Mouse (Mus musculus) gastrocnemius, adult 2 months (tissue): Measurements from ENCODE around the gene Fam13c. TPM values are rescaled to one million over a fixed set of nuclear protein-coding genes. Genes with fewer than 3 reads are reported as not detected.

Experiments used
- DNase-seq: peaks from one replicate; pipeline ENCODE4 v3.0.0; 2022
- H3K27ac ChIP-seq: fragments of 200-600 bp; 2 replicates; pipeline ENCODE4 v1.8.1; 2022; ENCODE audit warnings: mild to moderate bottlenecking
- H3K4me3 ChIP-seq: fragments of 200-600 bp; 2 replicates; pipeline ENCODE4 v1.8.1; 2022; ENCODE audit warnings: mild to moderate bottlenecking, moderate library complexity
- CTCF ChIP-seq: fragments of 200-600 bp; IDR thresholded peaks from 2 replicates; pipeline ENCODE4 v1.8.1; 2022; ENCODE audit warnings: antibody characterized with exemption, mild to moderate bottlenecking, moderate library complexity
- intact Hi-C: fragments of 180-260 bp; cut with DNase I; formaldehyde crosslinking; loops from one replicate; pipeline ENCODE4 v1.15.1; 2025
- total RNA-seq, 2 experiments: library from RNA; stranded (reverse); gene quantifications; 2 replicates each; pipeline ENCODE4 v1.2.3; 2021

Fam13c gene
- total RNA-seq, 2 experiments from 2014 or later, result 5.2 to 7.0 TPM

DNA sequence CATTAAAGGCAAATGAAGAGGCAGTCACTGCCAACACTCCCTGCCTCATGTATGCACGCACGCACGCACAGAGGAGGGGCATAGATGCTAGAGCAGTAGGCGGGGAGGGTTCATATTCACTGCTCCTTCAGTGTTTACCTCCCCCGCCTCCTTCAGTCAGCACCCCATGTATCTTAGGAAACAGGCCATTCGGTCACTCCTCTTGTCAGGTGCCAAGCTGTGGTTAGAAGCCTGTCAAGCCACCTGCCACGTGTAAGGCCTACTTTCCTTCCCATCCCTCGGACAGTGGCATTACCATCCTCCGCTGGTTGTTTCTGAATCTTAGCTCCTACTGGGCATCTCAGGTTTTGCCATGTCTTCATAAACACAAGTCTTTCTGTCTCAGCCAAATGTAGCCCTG lies 99.0 kb downstream of the Fam13c start:
- no peak for TF ChIP-seq CTCF
- intact Hi-C loops, result no loop called here
- DNase-seq, result no peak

DNA sequence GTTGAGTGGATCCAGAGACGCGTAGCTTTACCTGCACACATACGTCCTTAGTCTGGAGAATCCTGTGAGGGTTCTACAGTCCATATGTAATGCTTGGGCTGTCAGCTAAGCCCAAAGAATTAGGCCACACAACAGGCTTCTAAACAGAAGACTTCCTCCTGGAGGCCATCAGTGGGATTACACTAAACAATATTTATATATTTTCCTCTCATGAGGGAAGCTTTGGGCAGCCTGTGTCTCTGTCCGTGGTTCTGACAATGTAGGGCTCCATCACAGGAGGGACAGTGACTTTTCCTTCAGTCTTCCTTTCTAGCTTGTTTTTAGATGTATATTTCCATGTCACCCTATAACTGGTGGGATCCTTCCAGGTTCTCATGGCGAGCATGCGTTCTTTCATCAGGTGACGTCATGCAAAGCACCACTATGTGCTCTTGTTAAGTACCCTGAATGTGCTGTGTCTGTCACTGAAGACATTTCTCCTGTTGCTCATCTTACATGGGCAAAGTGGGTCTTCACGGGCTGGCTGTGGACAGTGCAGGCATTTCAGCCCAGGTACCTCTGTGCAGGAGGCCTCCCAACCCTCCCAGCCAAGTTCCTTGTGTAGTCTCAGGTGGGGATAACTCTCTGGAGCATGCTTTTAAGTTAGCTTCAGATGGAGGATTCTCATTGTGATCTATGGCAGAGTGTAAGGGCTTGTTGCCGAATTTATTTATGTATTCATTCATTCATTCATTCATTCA lies 100.3 kb downstream of the Fam13c start:
- intact Hi-C loops, result loop anchor here (5.0 kb wide), 1 partner anchor 98 kb away; the partner anchor contains the start of gene Fam13c
- DNase-seq, result no peak

More for the DNA sequence above, 99.0 kb downstream of the Fam13c start:
- no peak overlapping the region for H3K27ac ChIP-seq
- H3K4me3 ChIP-seq, result no peak overlapping the region

DNA sequence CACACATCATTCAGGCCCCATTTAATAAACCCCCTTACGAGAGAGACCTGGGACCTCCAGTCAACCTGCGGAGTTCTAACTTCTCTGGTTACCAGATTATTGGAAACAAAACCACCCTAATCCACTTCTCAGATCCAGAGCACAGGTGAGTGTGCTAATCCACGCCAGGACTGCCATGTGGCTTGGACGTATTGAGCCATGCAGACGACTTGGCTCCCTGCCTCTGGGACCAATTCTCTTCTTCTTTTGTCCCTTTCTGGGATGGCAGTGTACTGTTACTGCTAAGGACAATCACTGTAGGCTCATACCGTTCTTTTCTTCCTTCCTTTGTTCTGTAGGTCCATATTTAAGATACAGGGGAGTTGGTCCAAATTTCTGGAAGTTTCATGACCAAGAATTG lies 102.6 kb downstream of the Fam13c start:
- Histone ChIP-seq H3K27ac (no peak overlapping the region), H3K4me3 (no peak overlapping the region)
- TF ChIP-seq CTCF, result no peak
- DNase-seq, result no peak
- intact Hi-C loops, result loop anchor here (5.0 kb wide), 1 partner anchor 101 kb away; the partner anchor contains the start of gene Fam13c

More for the DNA sequence above, 100.3 kb downstream of the Fam13c start:
- H3K27ac ChIP-seq, result no peak overlapping the region
- peak; percentile 52; the same call in 1 of the 2 replicates for TF ChIP-seq CTCF
- H3K4me3 ChIP-seq, result no peak overlapping the region

DNA sequence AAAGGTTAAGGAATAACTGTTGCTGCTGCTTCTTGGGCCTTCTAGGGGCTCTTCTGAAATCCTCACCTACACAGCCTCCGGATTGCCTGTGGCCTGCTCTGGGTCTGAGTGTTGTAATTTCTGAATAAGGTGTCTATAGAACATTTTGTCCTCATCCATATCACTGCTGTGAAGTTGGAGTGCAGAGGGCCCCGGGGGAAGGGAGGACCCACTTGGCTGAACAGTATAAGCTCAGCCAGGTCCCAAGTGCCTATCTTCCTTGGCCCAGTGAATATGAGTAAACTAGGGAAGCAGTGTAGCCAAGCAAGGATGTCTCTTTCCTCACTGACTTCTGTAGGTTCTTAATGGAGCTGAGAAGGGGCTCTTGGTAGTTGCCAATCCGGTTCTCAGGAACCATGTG lies 112.2 kb downstream of the Fam13c start:
- intact Hi-C loops, result no loop called here
- TF ChIP-seq CTCF, result no peak
- H3K4me3 ChIP-seq, result no peak overlapping the region
- H3K27ac ChIP-seq, result no peak overlapping the region
- peak; percentile 41 for DNase-seq

DNA sequence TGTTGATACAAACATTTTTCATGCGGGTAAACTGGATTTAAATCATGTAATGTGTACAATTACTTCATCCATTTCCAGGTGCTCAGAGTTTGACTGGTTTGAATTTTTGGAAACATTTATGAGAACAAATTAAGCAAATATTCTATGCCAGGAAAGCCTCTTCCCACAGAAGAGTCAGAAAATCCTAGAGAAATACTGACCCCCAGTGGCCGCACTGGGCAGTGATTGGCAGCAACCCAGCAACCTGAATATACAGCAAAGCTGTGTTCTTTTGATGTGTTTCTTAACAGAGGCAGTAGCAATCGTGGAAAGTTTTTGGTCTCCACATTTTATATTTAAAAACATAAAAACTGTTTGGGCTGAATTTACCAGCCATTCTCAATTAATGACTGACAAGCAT lies 123.4 kb downstream of the Fam13c start:
- H3K27ac ChIP-seq, result no peak overlapping the region
- intact Hi-C loops, result loop anchor here (1.0 kb wide), 2 partner anchors 195 to 245 kb away; no protein-coding TSS in a partner anchor
- peak; percentile 87 for TF ChIP-seq CTCF
- peak; percentile 71 for DNase-seq
- H3K4me3 ChIP-seq, result no peak overlapping the region

DNA sequence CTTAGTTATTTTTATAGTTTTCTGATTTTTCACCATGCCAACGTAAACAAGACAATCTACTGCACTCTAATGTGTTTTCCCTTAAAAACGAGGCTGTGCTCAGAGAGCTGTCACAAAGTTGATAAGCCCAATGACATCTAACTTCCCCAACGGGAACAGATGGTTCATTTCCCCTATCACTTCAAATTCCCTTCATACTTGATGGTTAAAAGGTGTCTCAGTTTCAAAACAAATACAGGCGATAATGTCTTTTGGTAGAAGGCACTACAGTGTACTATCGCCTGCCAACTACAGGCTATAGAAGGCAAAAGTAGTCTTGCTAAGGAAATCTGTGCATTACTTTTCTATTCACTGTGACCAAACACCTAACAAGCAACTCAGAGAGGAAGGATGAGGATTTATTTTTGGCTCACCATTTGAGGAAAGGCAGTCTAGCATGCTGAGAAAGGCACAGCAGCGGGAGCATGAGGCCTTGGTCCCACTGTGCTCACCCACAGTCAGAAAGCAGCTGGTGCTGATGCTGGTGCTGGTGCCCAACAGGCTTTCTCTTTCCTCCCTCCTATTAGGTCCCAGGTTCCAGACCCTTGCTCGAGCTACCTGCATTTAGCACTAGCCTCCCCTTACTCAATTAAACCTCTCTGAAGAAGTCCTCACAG lies 141.4 kb downstream of the Fam13c start:
- Histone ChIP-seq H3K27ac (no peak overlapping the region), H3K4me3 (no peak overlapping the region)
- DNase-seq, result no peak
- intact Hi-C loops, result no loop called here
- TF ChIP-seq CTCF, result no peak

DNA sequence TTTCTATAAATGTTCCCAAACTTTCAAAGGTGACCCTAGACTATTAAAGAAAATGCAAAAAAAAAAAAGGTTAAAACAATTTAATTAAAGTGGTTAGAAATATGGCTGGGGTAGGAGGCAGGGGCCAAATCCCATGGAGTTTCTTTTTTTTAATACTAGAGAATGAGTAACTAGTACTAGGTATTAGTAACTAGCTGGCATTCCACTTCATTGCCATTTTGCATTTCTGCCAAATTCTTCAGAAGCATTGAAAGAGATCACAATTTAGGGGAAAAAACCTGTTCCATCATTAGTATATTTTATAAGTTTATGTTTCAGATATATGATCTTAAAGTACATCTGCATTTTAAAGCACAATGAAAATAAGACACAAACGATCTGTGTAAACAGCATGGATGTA lies 143.9 kb downstream of the Fam13c start:
- intact Hi-C loops, result no loop called here
- H3K4me3 ChIP-seq, result no peak overlapping the region
- no peak for TF ChIP-seq CTCF
- no peak for DNase-seq
- H3K27ac ChIP-seq, result no peak overlapping the region

DNA sequence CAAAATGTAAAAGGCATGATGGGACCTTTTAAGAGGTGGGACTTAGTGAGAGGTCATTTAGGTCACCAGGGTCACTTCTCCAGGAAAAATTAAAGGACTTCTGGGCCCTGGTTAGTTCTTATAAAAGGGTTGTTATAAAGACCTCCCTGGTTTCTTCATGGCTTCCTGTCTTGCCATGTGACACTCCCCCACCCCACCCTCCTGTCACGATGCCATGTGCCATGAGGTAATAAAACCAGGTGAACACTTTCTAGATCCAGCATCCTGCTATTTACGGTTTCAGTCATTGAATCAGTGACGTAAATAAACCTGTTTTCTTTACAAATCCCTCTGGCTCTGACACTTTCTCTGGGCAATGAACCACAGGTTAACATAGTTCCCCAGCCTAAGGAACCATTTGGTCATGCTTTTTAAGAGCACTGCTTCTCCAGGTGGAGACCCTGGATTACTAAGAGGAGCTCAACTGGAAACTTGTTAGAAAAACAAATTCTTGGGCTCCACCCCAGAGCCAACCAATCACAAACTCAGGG lies 146.7 kb downstream of the Fam13c start:
- no peak for TF ChIP-seq CTCF
- H3K27ac ChIP-seq, result no peak overlapping the region
- H3K4me3 ChIP-seq, result no peak overlapping the region
- intact Hi-C loops, result no loop called here
- DNase-seq, result no peak

DNA sequence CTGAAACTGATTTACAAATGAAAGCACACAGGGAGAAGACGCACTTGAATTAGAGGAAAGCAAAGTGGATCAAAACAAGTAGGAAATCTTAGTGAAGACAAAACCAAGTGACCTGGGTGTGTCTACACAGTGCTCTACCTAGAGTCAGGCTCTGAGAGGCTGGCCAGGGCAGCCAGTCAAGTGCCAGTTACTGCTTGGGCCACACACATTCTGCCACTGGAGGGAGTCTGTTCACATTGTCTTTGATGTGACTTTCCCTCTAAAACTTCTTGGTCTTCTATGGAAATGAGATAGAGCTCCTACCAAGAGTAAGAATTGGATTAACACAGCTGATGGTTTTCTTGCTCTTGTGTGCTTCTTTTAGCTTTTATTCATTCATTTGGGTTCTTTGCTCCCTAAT lies 153.7 kb downstream of the Fam13c start:
- peak; percentile 20 for DNase-seq
- no peak overlapping the region for H3K4me3 ChIP-seq
- intact Hi-C loops, result no loop called here
- H3K27ac ChIP-seq, result no peak overlapping the region
- TF ChIP-seq CTCF, result peak; percentile 55

DNA sequence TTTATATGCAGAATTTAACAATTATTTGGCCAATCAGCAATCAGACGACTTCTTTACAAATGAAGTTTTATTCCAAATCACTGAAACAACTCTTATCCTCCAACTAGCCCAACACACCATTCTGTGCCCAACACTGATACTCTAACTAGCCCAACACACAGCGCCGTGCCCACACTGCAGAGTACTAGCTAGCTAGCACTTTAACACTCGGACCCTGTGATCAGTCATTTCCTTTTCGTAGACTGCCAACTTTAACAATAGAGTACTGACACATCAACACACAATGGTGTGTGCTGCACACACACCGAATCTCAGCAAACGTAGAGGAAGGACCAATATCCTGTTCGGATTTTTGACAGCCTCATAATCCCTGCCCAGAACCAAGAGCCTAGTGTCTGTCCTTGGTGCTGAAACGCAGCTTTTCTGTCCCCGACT lies 157.8 kb downstream of the Fam13c start:
- DNase-seq, result no peak
- TF ChIP-seq CTCF, result no peak
- H3K4me3 ChIP-seq, result peak overlapping the region; percentile 78

DNA sequence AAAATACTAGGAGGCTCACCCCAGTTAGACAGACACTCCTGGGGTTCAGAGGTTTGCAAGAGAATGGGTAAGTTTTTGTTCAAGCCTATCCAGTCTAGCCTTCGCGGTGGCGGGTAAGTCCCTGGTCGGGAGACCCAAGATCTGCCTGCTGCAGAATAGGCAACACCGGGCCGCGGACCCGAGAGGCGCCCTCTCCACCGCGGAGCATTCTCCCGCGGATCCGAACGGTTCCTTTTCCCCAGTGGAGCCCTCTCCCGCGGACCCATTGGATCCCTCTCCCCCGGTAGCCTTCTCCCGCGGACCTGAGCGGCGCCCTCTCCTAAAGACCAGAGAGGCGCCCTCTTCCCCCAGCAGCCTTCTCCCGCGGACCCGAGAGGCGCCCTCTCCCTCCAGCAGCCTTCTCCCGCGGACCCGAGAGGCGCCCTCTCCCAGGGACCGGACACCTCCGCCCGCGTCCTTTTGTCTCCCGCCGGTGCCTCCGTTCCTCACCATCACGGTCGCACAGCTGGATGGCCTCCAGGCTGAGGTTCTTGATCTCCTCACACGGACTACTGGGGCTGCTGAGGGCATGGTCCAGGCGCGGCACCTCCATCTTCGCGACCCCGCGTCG lies 158.3 kb downstream of the Fam13c start:
- H3K4me3 ChIP-seq, result peak overlapping the region; percentile 78
- TF ChIP-seq CTCF, result no peak
- intact Hi-C loops, result loop anchor here (5.0 kb wide), 1 partner anchor 214 kb away; no protein-coding TSS in a partner anchor
- DNase-seq, result peak; percentile 21
- H3K27ac ChIP-seq, result no peak overlapping the region

More for the DNA sequence above, 157.8 kb downstream of the Fam13c start:
- intact Hi-C loops, result loop anchor here (5.0 kb wide), 1 partner anchor 214 kb away; no protein-coding TSS in a partner anchor
- no peak overlapping the region for H3K27ac ChIP-seq

DNA sequence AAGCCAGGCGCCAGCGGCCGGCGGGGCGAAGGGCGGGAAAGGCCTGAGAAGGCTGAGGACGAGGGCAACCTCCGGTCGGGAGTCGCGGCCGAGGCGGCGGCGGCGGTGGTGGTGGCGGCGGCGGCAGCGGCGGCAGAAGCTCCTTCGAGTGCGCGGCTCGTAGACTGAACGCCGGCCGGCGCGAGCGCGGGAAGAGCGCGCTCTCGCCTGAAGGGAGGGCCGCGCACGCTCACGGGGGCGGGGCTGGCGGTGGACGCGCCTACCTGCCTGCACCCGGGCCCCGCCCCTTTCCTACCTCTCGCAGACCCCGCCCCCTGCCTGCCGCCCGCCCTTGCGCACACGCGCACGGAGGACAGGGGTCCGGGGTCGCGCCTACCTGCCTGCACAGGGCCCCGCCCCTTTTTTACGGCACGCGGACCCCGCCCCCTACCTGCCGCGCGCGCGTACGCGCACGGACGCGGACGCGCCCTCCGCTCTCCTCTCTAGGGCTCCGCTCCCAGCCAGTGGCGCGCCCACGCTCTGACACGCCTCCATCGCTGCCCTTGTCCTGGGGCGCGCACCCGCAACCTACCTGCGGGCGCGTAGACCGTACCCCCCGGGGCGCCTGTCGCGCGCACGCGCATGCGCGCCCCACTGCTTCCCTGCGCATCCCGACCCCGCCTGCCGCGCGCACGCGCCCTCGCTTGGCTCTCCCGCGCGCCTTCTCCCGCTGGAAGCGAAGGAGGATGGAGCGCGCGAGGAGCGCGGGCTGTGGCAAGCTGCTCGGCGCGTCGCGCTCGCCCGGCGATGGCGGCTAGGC lies 159.0 kb downstream of the Fam13c start:
- TF ChIP-seq CTCF, result no peak
- intact Hi-C loops, result loop anchor here (5.0 kb wide), 1 partner anchor 213 kb away; no protein-coding TSS in a partner anchor
- peak; percentile 44 for DNase-seq
- peak overlapping the region; percentile 78 for H3K4me3 ChIP-seq
- no peak overlapping the region for H3K27ac ChIP-seq
